Mouse (Mus musculus) stomach, postnatal 0 days (tissue): ENCODE measurements at regions not wholly inside any gene's neighbourhood (a gene's known extent, or its start where the extent isn't known, plus 50 kb on each side); places are given as distances from the start of the nearest gene placed in this dataset.

Source experiments
- ATAC-seq: fragments of 200-750 bp; cut with Nextera tagmentation; 2 replicates; pipeline ENCODE4 v1.8.0; 2017; ENCODE audit not compliant: low FRiP score, low TSS enrichment
- DNase-seq: peaks from one replicate; pipeline ENCODE4 v3.0.0-alpha.2; 2016; ENCODE audit warnings: low spot score
- H3K27ac ChIP-seq: fragments of 300-500 bp; sonication (generic); replicated peaks from 2 replicates; pipeline ENCODE4 v1.5.1; 2014; ENCODE audit warnings: mild to moderate bottlenecking, control low read depth
- H3K27me3 ChIP-seq: fragments of 300-500 bp; sonication (generic); 2 replicates; pipeline ENCODE4 v1.6.1; 2014; ENCODE audit warnings: low read length; ENCODE audit not compliant: control insufficient read depth, insufficient read depth
- H3K36me3 ChIP-seq: fragments of 300-500 bp; sonication (generic); 2 replicates; pipeline ENCODE4 v1.6.1; 2014; ENCODE audit warnings: low read length, mixed read lengths; ENCODE audit not compliant: control insufficient read depth, insufficient read depth
- H3K4me1 ChIP-seq: fragments of 300-500 bp; sonication (generic); replicated peaks from 2 replicates; pipeline ENCODE4 v1.6.1; 2014; ENCODE audit warnings: antibody characterized with exemption; ENCODE audit not compliant: control insufficient read depth, insufficient read depth
- H3K4me2 ChIP-seq: fragments of 300-500 bp; sonication (generic); replicated peaks from 2 replicates; pipeline ENCODE4 v1.6.1; 2014; ENCODE audit warnings: low read depth, mild to moderate bottlenecking, control low read depth, moderate library complexity
- H3K4me3 ChIP-seq: fragments of 300-500 bp; sonication (generic); 2 replicates; pipeline ENCODE4 v1.5.1; 2014; ENCODE audit warnings: low read depth, low read length, control low read depth
- H3K9ac ChIP-seq: fragments of 300-500 bp; sonication (generic); 2 replicates; pipeline ENCODE4 v1.6.1; 2014; ENCODE audit warnings: mild to moderate bottlenecking, low read length, control low read depth, mixed read lengths
- H3K9me3 ChIP-seq: fragments of 300-500 bp; sonication (generic); 2 replicates; pipeline ENCODE4 v1.6.1; 2016; ENCODE audit warnings: low read length; ENCODE audit not compliant: control insufficient read depth
- CTCF ChIP-seq: IDR thresholded peaks from 2 replicates; pipeline ENCODE4 v1.5.1; 2016; ENCODE audit warnings: antibody characterized with exemption, low read depth, mild to moderate bottlenecking, moderate library complexity
- EP300 ChIP-seq: optimal IDR thresholded peaks from 2 replicates; pipeline ENCODE3; 2016; ENCODE audit warnings: antibody characterized with exemption
- WGBS: fragments of 180-500 bp; shearing (Covaris S2); extraction: QIAGEN DNeasy Blood & Tissue Kit; methylation state at CpG from one replicate; pipeline ENCODE4 v1.1.7; 2014; 5-methylcytosine and 5-hydroxymethylcytosine counted together

- H3K4me1 ChIP-seq, result no peaks in the 10 kb centered on the region
- TF ChIP-seq CTCF (no peak), EP300 (no peak)
- 87% methylated on average over 4 of the region's 4 CpGs for WGBS
- no peak overlapping the region for H3K9ac ChIP-seq
- no peaks in the 10 kb centered on the region for H3K27me3 ChIP-seq
- no peak for ATAC-seq
- no peak overlapping the region for H3K4me3 ChIP-seq
- H3K4me2 ChIP-seq, result no peak overlapping the region
- no peaks in the 10 kb centered on the region for H3K36me3 ChIP-seq
- no peaks in the 10 kb centered on the region for H3K9me3 ChIP-seq
- no peak for DNase-seq
- no peak overlapping the region for H3K27ac ChIP-seq
Observed at GRCm38 (mm10) chr15:87421743-87422142, 122.4 kb upstream of the Fam19a5 start.

- TF ChIP-seq CTCF, result no peak
- TF ChIP-seq EP300, result no peak
- ATAC-seq, result no peak
- no peak for DNase-seq
- H3K9ac ChIP-seq, result no peak overlapping the region
- 88% methylated on average over 6 of the region's 6 CpGs for WGBS
- no peaks in the 10 kb centered on the region for H3K9me3 ChIP-seq
- H3K27ac ChIP-seq, result no peak overlapping the region
- H3K27me3 ChIP-seq, result no peaks in the 10 kb centered on the region
- no peak overlapping the region for H3K4me3 ChIP-seq
- H3K4me2 ChIP-seq, result no peak overlapping the region
- H3K4me1 ChIP-seq, result no peaks in the 10 kb centered on the region
- H3K36me3 ChIP-seq, result no peaks in the 10 kb centered on the region
Observed at GRCm38 (mm10) chr15:87433306-87433705, 110.8 kb upstream of the Fam19a5 start.

- DNase-seq (no peak), ATAC-seq (no peak)
- Histone ChIP-seq H3K4me3 (no peak overlapping the region), H3K36me3 (no peaks in the 10 kb centered on the region), H3K27me3 (no peaks in the 10 kb centered on the region), H3K9ac (no peak overlapping the region), H3K27ac (no peak overlapping the region), H3K4me2 (no peak overlapping the region), H3K9me3 (no peaks in the 10 kb centered on the region), H3K4me1 (no peaks in the 10 kb centered on the region)
- WGBS, result 89% methylated on average over 12 of the region's 12 CpGs
- no peak for TF ChIP-seq CTCF
- no peak for TF ChIP-seq EP300
Observed at GRCm38 (mm10) chr15:87433901-87434300, 110.2 kb upstream of the Fam19a5 start.

- WGBS, result 85% methylated on average over 2 of the region's 2 CpGs
- H3K27me3 ChIP-seq, result no peaks in the 10 kb centered on the region
- DNase-seq, result no peak
- no peaks in the 10 kb centered on the region for H3K4me1 ChIP-seq
- no peak overlapping the region for H3K9ac ChIP-seq
- H3K4me2 ChIP-seq, result no peak overlapping the region
- no peaks in the 10 kb centered on the region for H3K36me3 ChIP-seq
- H3K9me3 ChIP-seq, result no peaks in the 10 kb centered on the region
- H3K4me3 ChIP-seq, result no peak overlapping the region
- TF ChIP-seq EP300, result no peak
- TF ChIP-seq CTCF, result no peak
- no peak for ATAC-seq
- no peak overlapping the region for H3K27ac ChIP-seq
Observed at GRCm38 (mm10) chr15:87435566-87435965, 108.5 kb upstream of the Fam19a5 start.

- H3K27me3 ChIP-seq, result no peaks in the 10 kb centered on the region
- TF ChIP-seq CTCF (no peak), EP300 (no peak)
- no peaks in the 10 kb centered on the region for H3K4me1 ChIP-seq
- WGBS, result 69% methylated on average over 5 of the region's 5 CpGs
- H3K36me3 ChIP-seq, result no peaks in the 10 kb centered on the region
- no peak for ATAC-seq
- H3K4me2 ChIP-seq, result no peak overlapping the region
- H3K9me3 ChIP-seq, result no peaks in the 10 kb centered on the region
- no peak for DNase-seq
- no peak overlapping the region for H3K27ac ChIP-seq
- no peak overlapping the region for H3K4me3 ChIP-seq
- no peak overlapping the region for H3K9ac ChIP-seq
Observed at GRCm38 (mm10) chr15:87437611-87438010, 106.5 kb upstream of the Fam19a5 start.

GRCm38 (mm10) chr15:87458932-87459331 lies 85.2 kb upstream of the Fam19a5 start:
- no peaks in the 10 kb centered on the region for H3K4me1 ChIP-seq
- DNase-seq, result no peak
- no peak overlapping the region for H3K27ac ChIP-seq
- no peak for ATAC-seq
- H3K4me2 ChIP-seq, result no peak overlapping the region
- no peaks in the 10 kb centered on the region for H3K36me3 ChIP-seq
- no peak overlapping the region for H3K9ac ChIP-seq
- no peak for TF ChIP-seq EP300
- no peak for TF ChIP-seq CTCF
- 47% methylated on average over 1 of the region's 1 CpGs for WGBS
- no peaks in the 10 kb centered on the region for H3K27me3 ChIP-seq
- H3K4me3 ChIP-seq, result no peak overlapping the region
- H3K9me3 ChIP-seq, result no peaks in the 10 kb centered on the region
